Mouse (Mus musculus) kidney, postnatal 0 days (tissue): ENCODE measurements at regions not wholly inside any gene's neighbourhood (a gene's known extent, or its start where the extent isn't known, plus 50 kb on each side); places are given as distances from the start of the nearest gene placed in this dataset.

ENCODE experiments used
- ATAC-seq: fragments of 200-750 bp; cut with Nextera tagmentation; replicated peaks from 2 replicates; pipeline ENCODE4 v1.8.0; 2017; ENCODE audit warnings: low read depth, moderate number of reproducible peaks, moderate TSS enrichment, moderate library complexity; ENCODE audit not compliant: low FRiP score
- DNase-seq: peaks from one replicate; pipeline ENCODE4 v3.0.0-alpha.2; 2016; ENCODE audit warnings: low spot score
- H3K27ac ChIP-seq: fragments of 300-500 bp; sonication (generic); 2 replicates; pipeline ENCODE4 v1.5.1; 2014; ENCODE audit warnings: mild to moderate bottlenecking
- H3K27me3 ChIP-seq: fragments of 300-500 bp; sonication (generic); 2 replicates; pipeline ENCODE4 v1.6.1; 2014; ENCODE audit warnings: low read length, mixed read lengths; ENCODE audit not compliant: insufficient read depth
- H3K36me3 ChIP-seq: fragments of 300-500 bp; sonication (generic); 2 replicates; pipeline ENCODE4 v1.6.1; 2014; ENCODE audit warnings: low read length, mixed read lengths; ENCODE audit not compliant: insufficient read depth
- H3K4me1 ChIP-seq: fragments of 300-500 bp; sonication (generic); replicated peaks from 2 replicates; pipeline ENCODE4 v1.6.1; 2014; ENCODE audit warnings: antibody characterized with exemption, low read length, mixed read lengths; ENCODE audit not compliant: insufficient read depth
- H3K4me2 ChIP-seq: fragments of 300-500 bp; sonication (generic); 2 replicates; pipeline ENCODE4 v1.6.1; 2014; ENCODE audit warnings: mild to moderate bottlenecking, low read length, moderate library complexity, mixed read lengths
- H3K4me3 ChIP-seq: fragments of 300-500 bp; sonication (generic); replicated peaks from 2 replicates; pipeline ENCODE4 v1.5.1; 2014; ENCODE audit warnings: low read depth, low read length
- H3K9ac ChIP-seq: fragments of 300-500 bp; sonication (generic); 2 replicates; pipeline ENCODE4 v1.6.1; 2014; ENCODE audit warnings: low read depth, low read length
- H3K9me3 ChIP-seq: fragments of 300-500 bp; sonication (generic); replicated peaks from 2 replicates; pipeline ENCODE4 v1.6.1; 2016; ENCODE audit warnings: low read length, inconsistent platforms, mixed read lengths
- CTCF ChIP-seq: IDR thresholded peaks from 2 replicates; pipeline ENCODE4 v1.5.1; 2016; ENCODE audit warnings: antibody characterized with exemption, low read depth, mild to moderate bottlenecking, moderate library complexity
- WGBS: fragments of 180-500 bp; shearing (Covaris S2); extraction: QIAGEN DNeasy Blood & Tissue Kit; methylation state at CpG from one replicate; pipeline ENCODE4 v1.1.7; 2014; 5-methylcytosine and 5-hydroxymethylcytosine counted together

- no peaks in the 10 kb centered on the region for H3K9me3 ChIP-seq
- no peak overlapping the region for H3K9ac ChIP-seq
- ATAC-seq (no peak), DNase-seq (no peak)
- 2% methylated on average over 7 of the region's 7 CpGs for WGBS
- no peak for TF ChIP-seq CTCF
- H3K36me3 ChIP-seq, result no peaks in the 10 kb centered on the region
- peaks cover 9% of the 10 kb centered on the region; the same call in 1 of the 2 replicates for H3K4me1 ChIP-seq
- H3K4me3 ChIP-seq, result no peak overlapping the region
- no peak overlapping the region for H3K4me2 ChIP-seq
- H3K27ac ChIP-seq, result no peak overlapping the region
- H3K27me3 ChIP-seq, result peaks cover 86% of the 10 kb centered on the region
Observed at GRCm38 (mm10) chr2:94242406-94243052, 84.8 kb upstream of the Hsd17b12 start.

- Histone ChIP-seq H3K27me3 (peaks cover 83% of the 10 kb centered on the region), H3K9me3 (no peaks in the 10 kb centered on the region), H3K36me3 (no peaks in the 10 kb centered on the region), H3K4me3 (no peak overlapping the region), H3K9ac (no peak overlapping the region), H3K4me2 (no peak overlapping the region), H3K27ac (no peak overlapping the region), H3K4me1 (peaks cover 9% of the 10 kb centered on the region; the same call in 1 of the 2 replicates)
- 3% methylated on average over 4 of the region's 4 CpGs for WGBS
- DNase-seq (no peak), ATAC-seq (no peak)
- TF ChIP-seq CTCF, result no peak
Observed at GRCm38 (mm10) chr2:94242051-94242397, 84.3 kb upstream of the Hsd17b12 start.

- Histone ChIP-seq H3K4me2 (peak overlapping the region; percentile 38), H3K9me3 (no peaks in the 10 kb centered on the region), H3K27me3 (peaks cover 78% of the 10 kb centered on the region), H3K4me3 (peak overlapping the region; percentile 20; the same call in 1 of the 2 replicates), H3K4me1 (peaks cover 9% of the 10 kb centered on the region; the same call in 1 of the 2 replicates), H3K36me3 (no peaks in the 10 kb centered on the region), H3K9ac (no peak overlapping the region), H3K27ac (no peak overlapping the region)
- under 1% methylated on average over 49 of the region's 55 CpGs for WGBS
- ATAC-seq (no peak), DNase-seq (no peak)
- TF ChIP-seq CTCF, result no peak
Observed at GRCm38 (mm10) chr2:94241301-94242050, 83.7 kb upstream of the Hsd17b12 start.

- Histone ChIP-seq H3K27ac (no peak overlapping the region), H3K4me3 (no peak overlapping the region), H3K9ac (no peak overlapping the region), H3K27me3 (peaks cover 68% of the 10 kb centered on the region), H3K4me2 (no peak overlapping the region), H3K36me3 (no peaks in the 10 kb centered on the region), H3K4me1 (peaks cover 9% of the 10 kb centered on the region; the same call in 1 of the 2 replicates), H3K9me3 (no peaks in the 10 kb centered on the region)
- WGBS, result 2% methylated on average over 17 of the region's 17 CpGs
- no peak for DNase-seq
- ATAC-seq, result no peak
- TF ChIP-seq CTCF, result no peak
Observed at GRCm38 (mm10) chr2:94240411-94240810, 82.6 kb upstream of the Hsd17b12 start.

- Histone ChIP-seq H3K36me3 (no peaks in the 10 kb centered on the region), H3K27ac (no peak overlapping the region), H3K9ac (no peak overlapping the region), H3K9me3 (no peaks in the 10 kb centered on the region), H3K27me3 (peaks cover 61% of the 10 kb centered on the region), H3K4me2 (no peak overlapping the region), H3K4me3 (no peak overlapping the region), H3K4me1 (peaks cover 9% of the 10 kb centered on the region; the same call in 1 of the 2 replicates)
- TF ChIP-seq CTCF, result no peak
- DNase-seq (no peak), ATAC-seq (no peak)
- WGBS, result 18% methylated on average over 9 of the region's 9 CpGs
Observed at GRCm38 (mm10) chr2:94239573-94239972, 81.8 kb upstream of the Hsd17b12 start.

- H3K9ac ChIP-seq, result no peak overlapping the region
- 41% methylated on average over 3 of the region's 3 CpGs for WGBS
Observed at GRCm38 (mm10) chr2:94236479-94236878, 78.7 kb upstream of the Hsd17b12 start.

More at GRCm38 (mm10) chr2:94236479-94236878, 78.7 kb upstream of the Hsd17b12 start:
- no peak overlapping the region for H3K27ac ChIP-seq
- no peaks in the 10 kb centered on the region for H3K36me3 ChIP-seq
- DNase-seq (no peak), ATAC-seq (no peak)
- no peak overlapping the region for H3K4me2 ChIP-seq
- no peaks in the 10 kb centered on the region for H3K9me3 ChIP-seq
- H3K4me1 ChIP-seq, result peaks cover 5% of the 10 kb centered on the region; the same call in 1 of the 2 replicates
- no peak for TF ChIP-seq CTCF
- H3K27me3 ChIP-seq, result peaks cover 32% of the 10 kb centered on the region
- H3K4me3 ChIP-seq, result no peak overlapping the region
